Mouse (Mus musculus) MEL (cell line): ENCODE data around the gene Rbmxl1. TPM values are rescaled to one million over a fixed set of nuclear protein-coding genes. Genes with fewer than 3 reads are reported as not detected.

Experiments
- DNase-seq: peaks from one replicate; pipeline ENCODE4 v3.0.0; 2011; ENCODE audit warnings: low read depth, low spot score
- H3K27ac ChIP-seq: 2 replicates; pipeline ENCODE4 v1.5.1; 2012; ENCODE audit warnings: low read depth, mild to moderate bottlenecking, control low read depth, low read length, moderate library complexity; ENCODE audit not compliant: control insufficient read depth
- H3K27me3 ChIP-seq, 2 experiments: fragments of 150-350 bp in 1 of 2; sonication (generic) in 1 of 2; 2 replicates each; pipeline ENCODE4 v1.6.1; 2012; ENCODE audit warnings: low read length in 2 of 2, mild to moderate bottlenecking in 2 of 2, improper control_type of control experiment in 1 of 2, moderate library complexity in 1 of 2; ENCODE audit not compliant: insufficient read depth in 2 of 2, control insufficient read depth in 1 of 2
- H3K36me3 ChIP-seq, 2 experiments: 2 replicates each; pipeline ENCODE4 v1.6.1; 2012 to 2014; ENCODE audit warnings: low read length in 2 of 2, improper control_type of control experiment in 1 of 2, inconsistent platforms in 1 of 2, mild to moderate bottlenecking in 1 of 2; ENCODE audit not compliant: insufficient read depth in 2 of 2, control insufficient read depth in 1 of 2
- H3K4me1 ChIP-seq, 2 experiments: fragments of 150-350 bp in 1 of 2; sonication (generic) in 1 of 2; 2 replicates each; pipeline ENCODE4 v1.6.1; 2012; ENCODE audit warnings: low read length in 2 of 2, improper control_type of control experiment in 1 of 2, mild to moderate bottlenecking in 1 of 2; ENCODE audit not compliant: insufficient read depth in 2 of 2, control insufficient read depth in 1 of 2
- H3K4me3 ChIP-seq, 2 experiments: fragments of 150-350 bp in 1 of 2; sonication (generic) in 1 of 2; 2 replicates each; pipeline ENCODE4 v1.5.1; 2012; ENCODE audit warnings: low read depth in 2 of 2, low read length in 2 of 2, mild to moderate bottlenecking in 2 of 2, moderate library complexity in 2 of 2, control low read depth in 1 of 2, improper control_type of control experiment in 1 of 2; ENCODE audit not compliant: control insufficient read depth in 1 of 2, insufficient read depth in 1 of 2
- H3K79me2 ChIP-seq: 2 replicates; pipeline ENCODE4 v1.6.1; 2012; ENCODE audit warnings: mild to moderate bottlenecking, low read length, moderate library complexity; ENCODE audit not compliant: control insufficient read depth, poor library complexity, insufficient read depth
- H3K9ac ChIP-seq: 2 replicates; pipeline ENCODE4 v1.6.1; 2012; ENCODE audit warnings: low read depth, mild to moderate bottlenecking, control low read depth, low read length, moderate library complexity; ENCODE audit not compliant: control insufficient read depth, poor library complexity, severe bottlenecking
- H3K9me3 ChIP-seq: fragments of 150-350 bp; sonication (generic); replicated peaks from 2 replicates; pipeline ENCODE4 v1.6.1; 2012; ENCODE audit warnings: mild to moderate bottlenecking, low read length, improper control_type of control experiment, moderate library complexity; ENCODE audit not compliant: insufficient read depth
- CHD2 ChIP-seq: IDR thresholded peaks from 2 replicates; pipeline ENCODE4 v1.6.1; 2011; ENCODE audit warnings: low read length, improper control_type of control experiment
- E2F4 ChIP-seq: IDR thresholded peaks from 2 replicates; pipeline ENCODE4 v1.6.1; 2011; ENCODE audit warnings: low read depth, low read length, improper control_type of control experiment, borderline replicate concordance
- ELF1 ChIP-seq: IDR thresholded peaks from 2 replicates; pipeline ENCODE4 v1.6.1; 2014; ENCODE audit warnings: low read depth, mild to moderate bottlenecking, inconsistent platforms, low read length, improper control_type of control experiment, moderate library complexity
- ETS1 ChIP-seq: IDR thresholded peaks from 2 replicates; pipeline ENCODE4 v1.6.1; 2012; ENCODE audit warnings: low read depth, mild to moderate bottlenecking, inconsistent platforms, low read length, improper control_type of control experiment, moderate library complexity
- GATA1 ChIP-seq: IDR thresholded peaks from 2 replicates; pipeline ENCODE4 v1.6.1; 2011; ENCODE audit warnings: low read depth, low read length, improper control_type of control experiment
- HCFC1 ChIP-seq: IDR thresholded peaks from 2 replicates; pipeline ENCODE4 v1.6.1; 2012; ENCODE audit warnings: low read depth, mild to moderate bottlenecking, inconsistent platforms, low read length, improper control_type of control experiment, moderate library complexity
- JUND ChIP-seq: IDR thresholded peaks from 2 replicates; pipeline ENCODE4 v1.6.1; 2011; ENCODE audit warnings: low read depth, mild to moderate bottlenecking, improper control_type of control experiment, low read length
- MAX ChIP-seq: IDR thresholded peaks from 2 replicates; pipeline ENCODE4 v1.6.1; 2011; ENCODE audit warnings: low read length, improper control_type of control experiment
- MAZ ChIP-seq: IDR thresholded peaks from 2 replicates; pipeline ENCODE4 v1.6.1; 2012; ENCODE audit warnings: low read depth, mild to moderate bottlenecking, inconsistent platforms, low read length, improper control_type of control experiment
- MEF2A ChIP-seq: IDR thresholded peaks from 2 replicates; pipeline ENCODE4 v1.6.1; 2014; ENCODE audit warnings: low read depth, mild to moderate bottlenecking, inconsistent platforms, low read length, improper control_type of control experiment; ENCODE audit not compliant: poor library complexity, insufficient replicate concordance, severe bottlenecking; ENCODE audit errors: extremely low read depth
- MXI1 ChIP-seq: IDR thresholded peaks from 2 replicates; pipeline ENCODE4 v1.6.1; 2011; ENCODE audit warnings: mild to moderate bottlenecking, low read depth, low read length, improper control_type of control experiment
- NELFE ChIP-seq: IDR thresholded peaks from 2 replicates; pipeline ENCODE4 v1.6.1; 2011; ENCODE audit warnings: low read depth, low read length, improper control_type of control experiment
- NRF1 ChIP-seq: IDR thresholded peaks from 2 replicates; pipeline ENCODE4 v1.6.1; 2014; ENCODE audit warnings: low read depth, mild to moderate bottlenecking, inconsistent platforms, low read length, improper control_type of control experiment, moderate library complexity; ENCODE audit not compliant: poor library complexity, insufficient read depth, severe bottlenecking
- POLR2A ChIP-seq, 2 experiments: IDR thresholded peaks; 2 replicates each; pipeline ENCODE4 v1.6.1; 2011 to 2012; ENCODE audit warnings: low read length in 2 of 2, mild to moderate bottlenecking in 2 of 2, control low read depth in 1 of 2, improper control_type of control experiment in 1 of 2, low read depth in 1 of 2, moderate library complexity in 1 of 2; ENCODE audit not compliant: control insufficient read depth in 1 of 2, insufficient read depth in 1 of 2, poor library complexity in 1 of 2
- POLR2AphosphoS5 ChIP-seq: IDR thresholded peaks from 2 replicates; pipeline ENCODE4 v1.6.1; 2012; ENCODE audit warnings: low read depth, borderline replicate concordance, mild to moderate bottlenecking, inconsistent platforms, low read length, moderate library complexity, mixed read lengths
- SIN3A ChIP-seq: IDR thresholded peaks from 2 replicates; pipeline ENCODE4 v1.6.1; 2012; ENCODE audit warnings: low read length, improper control_type of control experiment, inconsistent platforms
- SMC3 ChIP-seq: IDR thresholded peaks from 2 replicates; pipeline ENCODE4 v1.6.1; 2011; ENCODE audit warnings: low read depth, low read length, improper control_type of control experiment
- TBP ChIP-seq: IDR thresholded peaks from 2 replicates; pipeline ENCODE4 v1.8.0; 2011; ENCODE audit warnings: low read depth, low read length, improper control_type of control experiment
- TCF12 ChIP-seq: IDR thresholded peaks from 2 replicates; pipeline ENCODE4 v1.6.1; 2014; ENCODE audit warnings: low read depth, mild to moderate bottlenecking, inconsistent platforms, low read length, improper control_type of control experiment, moderate library complexity
- ZKSCAN1 ChIP-seq: IDR thresholded peaks from 2 replicates; pipeline ENCODE4 v1.6.1; 2012; ENCODE audit warnings: low read depth, mild to moderate bottlenecking, inconsistent platforms, low read length, improper control_type of control experiment, moderate library complexity
- ZNF384 ChIP-seq: IDR thresholded peaks from 2 replicates; pipeline ENCODE4 v1.6.1; 2012; ENCODE audit warnings: low read depth, mild to moderate bottlenecking, inconsistent platforms, low read length, improper control_type of control experiment
- polyA plus RNA-seq, 2 experiments: library from polyadenylated mRNA; stranded (reverse) in 1 of 2; unstranded in 1 of 2; fragments of >175 nt in 1 of 2; fragments of >200 nt in 1 of 2; gene quantifications; 2 replicates each; pipeline versions ENCODE4 v1.2.1 to v1.2.4; 2012; ENCODE audit warnings: low replicate concordance in 2 of 2, low read depth in 1 of 2; ENCODE audit not compliant: insufficient read length in 2 of 2, insufficient read depth in 1 of 2, missing spikeins in 1 of 2
- total RNA-seq: library from RNA; depleted of rRNA; stranded (reverse); fragments of 300-350 nt; gene quantifications from 2 replicates; pipeline ENCODE4 v1.2.3, GENCODE M21; 2012

Gene Rbmxl1
- total and polyA plus RNA-seq, 3 experiments, result 129 to 194 TPM; not detected in 1

DNA sequence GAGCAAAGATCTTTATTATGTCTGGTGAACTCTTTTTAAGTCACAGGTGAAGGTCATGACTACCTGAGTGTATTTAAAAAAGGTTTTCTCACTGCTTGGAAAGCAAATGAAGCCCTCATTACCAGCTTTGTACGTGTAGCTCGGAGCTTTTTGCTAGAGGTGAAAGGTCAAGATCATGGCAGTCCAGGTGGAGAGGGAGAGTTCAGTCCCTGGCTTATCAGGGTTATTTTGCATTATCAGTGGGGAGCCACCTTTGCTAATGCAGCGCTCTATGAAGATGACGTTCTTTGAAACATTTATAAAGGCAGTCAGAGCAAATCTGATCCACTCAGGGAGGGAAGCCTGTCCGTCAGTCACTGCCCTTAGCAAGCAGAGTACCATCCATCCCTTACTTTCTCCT lies 28.0 kb upstream of the Rbmxl1 start:
- no peak overlapping the region for H3K9ac ChIP-seq
- H3K27me3 ChIP-seq, result no peaks in the 10 kb centered on the region
- H3K79me2 ChIP-seq, result no peaks in the 10 kb centered on the region
- no peak overlapping the region for H3K4me3 ChIP-seq
- DNase-seq, result no peak
- H3K9me3 ChIP-seq, result no peaks in the 10 kb centered on the region
- H3K27ac ChIP-seq, result no peak overlapping the region
- TF ChIP-seq MAZ (no peak), ETS1 (no peak), SMC3 (no peak), CHD2 (no peak), ZNF384 (no peak), TBP (no peak), GATA1 (no peak), ZKSCAN1 (no peak), MAX (no peak), JUND (no peak), TCF12 (no peak), MXI1 (no peak), E2F4 (no peak), NRF1 (no peak), ELF1 (no peak)
- TF ChIP-seq, all 39 proteins: peak for 0
- H3K36me3 ChIP-seq, result peaks cover 0 to 8% of the 10 kb centered on the region in 2 experiments; a peak in 2 of 4 replicates
- H3K4me1 ChIP-seq, result no peaks in the 10 kb centered on the region

DNA sequence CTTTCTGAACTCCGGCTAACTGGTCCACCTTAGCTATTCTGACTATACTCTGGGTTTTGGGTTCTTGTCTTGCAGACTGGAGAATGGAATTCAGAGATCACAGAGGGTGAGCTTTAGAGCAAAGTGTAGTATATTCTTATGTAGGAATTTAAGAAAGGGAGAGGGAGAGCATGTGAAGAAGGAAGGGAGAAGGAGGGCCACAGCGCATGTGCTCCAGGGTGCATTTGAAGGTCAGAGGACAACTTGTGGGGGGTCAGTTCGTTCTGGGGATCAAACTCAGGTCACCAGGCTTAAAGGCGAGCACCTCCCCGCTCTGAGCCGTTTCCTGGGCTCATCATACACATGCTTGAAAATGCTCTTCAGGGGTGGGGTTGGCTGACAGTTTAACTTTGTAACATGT lies 25.3 kb upstream of the Rbmxl1 start:
- H3K9me3 ChIP-seq, result no peaks in the 10 kb centered on the region
- no peak overlapping the region for H3K9ac ChIP-seq
- no peak for DNase-seq
- no peak overlapping the region for H3K27ac ChIP-seq
- H3K4me1 ChIP-seq, result no peaks in the 10 kb centered on the region
- H3K36me3 ChIP-seq, result peaks cover 0 to 4% of the 10 kb centered on the region in 2 experiments; a peak in 2 of 4 replicates
- TF ChIP-seq NELFE (no peak), MEF2A (no peak), POLR2A (IDR thresholded peaks at IDR 0.05; ENCODE audit: control insufficient read depth in 1 of 2, insufficient read depth in 1 of 2, low read depth in 1 of 2, low read length in 2 of 2, poor library complexity in 1 of 2) (no peak), POLR2AphosphoS5 (no peak), SIN3A (no peak), MXI1 (no peak), GATA1 (no peak), TCF12 (no peak), MAX (no peak), TBP (no peak), HCFC1 (no peak)
- H3K79me2 ChIP-seq, result no peaks in the 10 kb centered on the region
- no peak overlapping the region for H3K4me3 ChIP-seq
- no peaks in the 10 kb centered on the region for H3K27me3 ChIP-seq
